16 mouse cellular contexts compared by ENCODE assay signal in the genomic region with DNA sequence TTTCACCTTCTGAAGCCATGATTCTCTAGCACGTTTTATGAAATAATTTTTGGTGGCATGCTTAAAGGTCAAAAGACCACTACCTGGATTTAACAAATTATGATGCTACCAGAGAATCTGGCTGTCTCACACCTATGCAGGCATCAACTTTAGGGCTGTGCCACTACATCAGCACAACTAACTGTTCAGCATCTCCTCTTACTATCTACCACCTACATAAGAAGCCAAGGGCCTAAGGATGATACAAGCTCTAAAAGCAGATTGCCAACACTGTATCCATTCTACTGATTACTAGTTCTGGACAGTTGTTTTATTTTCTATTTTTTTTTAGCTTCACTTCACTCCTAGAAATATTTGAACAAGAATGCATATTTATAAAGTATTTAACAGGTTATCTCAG.
"Had no signal": no experiment of that assay in that cellular context is flagged by ENCODE, and none has a peak within 500 bp of the region (broad histone marks: within the 10 kb centered on the region; RNA-seq: fewer than 3 reads in every experiment).

No protein-coding gene starts in this region.

- DNase-seq: liver, postnatal 0 days; lung, adult 2 months; lung, postnatal 14 days; lung, postnatal 36 days; right cerebral cortex, postnatal 14 days; thymus, adult 2 months; thymus, postnatal 25 days; thymus, postnatal 4 days had no signal

- ATAC-seq: liver, postnatal 0 days; lung, postnatal 0 days; midbrain, embryonic 13.5 days; midbrain, embryonic 15.5 days had no signal

- H3K27ac ChIP-seq: lung, embryonic 15.5 days; midbrain, embryonic 13.5 days; midbrain, embryonic 15.5 days; neural tube, embryonic 12.5 days; stomach, embryonic 15.5 days; stomach, postnatal 0 days had no signal

- H3K9me3 ChIP-seq: liver, embryonic 15.5 days; lung, embryonic 15.5 days; midbrain, embryonic 13.5 days; midbrain, embryonic 15.5 days; neural tube, embryonic 12.5 days; stomach, embryonic 15.5 days had no signal

- H3K4me1 ChIP-seq: lung, embryonic 15.5 days; midbrain, embryonic 13.5 days; midbrain, embryonic 15.5 days; neural tube, embryonic 12.5 days; stomach, embryonic 15.5 days had no signal

- H3K27me3 ChIP-seq: liver, embryonic 15.5 days; lung, embryonic 15.5 days; midbrain, embryonic 13.5 days; midbrain, embryonic 15.5 days; neural tube, embryonic 12.5 days; stomach, embryonic 15.5 days had no signal

- H3K9ac ChIP-seq: liver, embryonic 15.5 days; liver, postnatal 0 days; lung, embryonic 15.5 days; midbrain, embryonic 13.5 days; midbrain, embryonic 15.5 days; neural tube, embryonic 12.5 days; stomach, embryonic 15.5 days had no signal

- H3K36me3 ChIP-seq: midbrain, embryonic 15.5 days had no signal

- H3K4me3 ChIP-seq: liver, embryonic 15.5 days; lung, embryonic 15.5 days; midbrain, embryonic 13.5 days; midbrain, embryonic 15.5 days; neural tube, embryonic 12.5 days; stomach, embryonic 15.5 days had no signal
